Mouse (Mus musculus): Measurements from ENCODE around the gene Ccdc9b.

Gene Ccdc9b

GRCm38 (mm10) chr2:118711038-118711494 lies 51.4 kb downstream of the Ccdc9b start:
- no peak for DNase-seq (ENCODE audit: low spot score)

GRCm38 (mm10) chr2:118709655-118710221 lies 52.7 kb downstream of the Ccdc9b start:
- no peak for DNase-seq (ENCODE audit: low spot score)

DNA sequence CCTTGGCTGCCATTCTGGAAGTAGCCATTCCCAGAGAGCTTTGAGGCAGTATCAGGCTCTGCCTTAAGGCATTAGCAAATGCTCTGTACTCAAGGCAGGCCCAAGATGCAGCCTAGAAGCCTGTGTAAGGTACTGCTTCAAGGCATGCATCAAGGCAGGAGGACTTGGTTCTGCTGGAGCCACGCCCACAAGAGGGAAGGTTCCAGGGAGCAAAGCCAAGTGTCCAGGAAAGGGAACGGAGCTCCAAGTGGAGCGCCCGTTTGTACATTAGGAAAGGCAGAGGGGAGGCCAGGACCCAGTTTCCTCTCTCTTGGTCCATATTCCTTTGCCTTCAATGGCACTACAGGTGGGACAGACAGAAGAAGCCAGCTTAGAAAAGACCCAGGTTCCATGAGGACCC lies 54.0 kb downstream of the Ccdc9b start:
- no peak for DNase-seq (ENCODE audit: low spot score)

DNA sequence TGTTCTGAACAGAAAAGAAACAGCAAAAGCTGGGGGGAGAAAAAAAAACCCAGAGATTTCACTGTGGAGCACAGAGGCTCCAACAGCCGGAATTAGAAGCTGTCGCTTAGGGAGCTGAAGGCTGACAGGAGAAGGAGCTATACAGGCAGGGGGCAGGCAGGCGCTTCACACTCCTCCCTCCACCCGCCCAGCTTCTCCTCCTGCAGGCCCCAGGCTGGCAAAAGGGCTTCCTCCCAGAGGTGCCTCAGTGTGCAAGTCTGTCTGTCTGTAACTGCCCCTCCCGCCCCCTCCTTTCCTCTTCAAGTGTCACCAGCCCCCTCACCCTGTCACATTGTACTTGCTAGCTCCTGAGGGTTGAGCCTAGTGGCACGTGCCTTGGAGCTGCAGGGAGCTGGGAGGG lies 56.0 kb downstream of the Ccdc9b start:
- DNase-seq (ENCODE audit: low spot score), result no peak

All from testis, postnatal 14 days (tissue).